In the genomic region with DNA sequence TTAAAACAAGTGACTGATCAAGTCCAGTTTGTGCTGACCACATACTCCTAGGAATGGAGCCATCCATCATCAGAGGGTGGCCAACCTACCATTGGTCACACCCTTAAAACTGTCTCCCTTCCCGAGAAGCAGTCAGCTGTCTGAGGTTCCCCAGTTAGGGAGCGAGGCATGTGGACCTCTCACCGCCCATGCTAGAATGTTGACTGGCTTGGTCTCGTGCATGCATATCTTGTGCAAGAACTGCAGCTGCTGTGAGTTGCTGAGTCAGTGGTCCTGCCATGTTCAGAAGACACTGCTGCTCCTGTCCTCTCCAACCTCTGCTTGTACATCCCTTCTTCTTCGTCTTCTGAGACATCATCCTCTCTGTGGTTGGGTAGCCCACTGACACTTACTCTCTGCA, we compare ENCODE assay signal across 22 mouse cellular contexts. TPM values are rescaled to one million over a fixed set of nuclear protein-coding genes. Genes with fewer than 3 reads are reported as not detected.
DNase-seq lines count a peak whose midpoint lies in the region; ATAC-seq and TF ChIP-seq lines count a peak whose summit lies in the region.
"Had no signal": no experiment of that assay in that cellular context is flagged by ENCODE, and none has a peak within 500 bp of the region (broad histone marks: within the 10 kb centered on the region; RNA-seq: fewer than 3 reads in every experiment).

No protein-coding gene starts in this region.

- H3K4me1 ChIP-seq in liver, embryonic 12.5 days: peaks cover 40% of the 10 kb centered on the region
- H3K4me1 ChIP-seq in liver, embryonic 11.5 days (replicated peaks; ENCODE audit: control insufficient read depth, insufficient read depth, low read length): peaks cover 9% of the 10 kb centered on the region; the same call in 1 of the 2 replicates
- H3K4me1 ChIP-seq: forebrain, embryonic 10.5 days; forebrain, embryonic 13.5 days had no signal

- H3K9ac ChIP-seq in liver, embryonic 12.5 days: no peak overlapping the region
- no peak overlapping the region for H3K9ac ChIP-seq in liver, embryonic 11.5 days (ENCODE audit: low read depth, low read length)
- H3K9ac ChIP-seq: forebrain, embryonic 13.5 days; hindbrain, embryonic 12.5 days; hindbrain, embryonic 15.5 days had no signal

- H3K36me3 ChIP-seq in liver, embryonic 12.5 days: peaks cover 6% of the 10 kb centered on the region; the same call in 1 of the 2 replicates
- H3K36me3 ChIP-seq in liver, embryonic 11.5 days (ENCODE audit: control insufficient read depth, insufficient read depth, low read length): no peaks in the 10 kb centered on the region
- H3K36me3 ChIP-seq in myocyte (ENCODE audit: control insufficient read depth, insufficient read depth): peaks cover 4% of the 10 kb centered on the region
- H3K36me3 ChIP-seq: hindbrain, embryonic 12.5 days; hindbrain, embryonic 15.5 days had no signal

- ATAC-seq in liver, embryonic 12.5 days: peak; percentile 27; the same call in 1 of the 2 replicates
- ATAC-seq in liver, embryonic 11.5 days (replicated peaks; ENCODE audit: low FRiP score): no peak
- ATAC-seq in granulocyte monocyte progenitor cell, adult 5-6 weeks (replicated peaks; ENCODE audit: poor library complexity, severe bottlenecking): 0 out of 2 replicates have a peak, but pooled peaks have one; percentile 30
- ATAC-seq: activated CD4-positive, CD25-positive, alpha-beta regulatory T cell, adult 4 months; CD4-positive, CD25-positive, alpha-beta regulatory T cell, adult 4 months; forebrain, embryonic 13.5 days; forebrain, embryonic 16.5 days had no signal

- H3K4me3 ChIP-seq in liver, embryonic 12.5 days: no peak overlapping the region
- no peak overlapping the region for H3K4me3 ChIP-seq in liver, embryonic 11.5 days (ENCODE audit: low read depth, low read length)
- H3K4me3 ChIP-seq in myocyte: no peak overlapping the region
- H3K4me3 ChIP-seq: forebrain, embryonic 10.5 days; forebrain, embryonic 13.5 days; heart, adult 2 months; hindbrain, embryonic 12.5 days; hindbrain, embryonic 15.5 days had no signal

- no peaks in the 10 kb centered on the region for H3K27me3 ChIP-seq in liver, embryonic 12.5 days (replicated peaks)
- no peaks in the 10 kb centered on the region for H3K27me3 ChIP-seq in liver, embryonic 11.5 days (replicated peaks; ENCODE audit: control insufficient read depth, insufficient read depth, low read length)
- H3K27me3 ChIP-seq in myocyte (ENCODE audit: control insufficient read depth, insufficient read depth, insufficient read length): no peaks in the 10 kb centered on the region
- H3K27me3 ChIP-seq: forebrain, embryonic 13.5 days; hindbrain, embryonic 12.5 days; hindbrain, embryonic 15.5 days had no signal

- no peak for TF ChIP-seq POLR2A in myocyte (IDR thresholded peaks at IDR 0.05; ENCODE audit: insufficient read length, low read depth)

- no peak overlapping the region for H3K27ac ChIP-seq in liver, embryonic 12.5 days
- no peak overlapping the region for H3K27ac ChIP-seq in liver, embryonic 11.5 days (ENCODE audit: low read depth, low read length)
- H3K27ac ChIP-seq: forebrain, embryonic 10.5 days; forebrain, embryonic 13.5 days; heart, adult 2 months; hindbrain, embryonic 12.5 days; hindbrain, embryonic 15.5 days had no signal

- no peak for DNase-seq in liver, embryonic 11.5 days (ENCODE audit: low spot score)
- no peak for DNase-seq in T-cell, adult 2 months (ENCODE audit: low spot score)
- DNase-seq in right cerebral cortex, postnatal 14 days: no peak
- DNase-seq: adrenal gland, adult 8-10 months; adrenal gland, postnatal 25 days; cerebellum, adult 11-12 months; cerebellum, adult 8-10 months; cerebellum, postnatal 10 days; cerebellum, postnatal 36 days; gastrocnemius, postnatal 14 days; heart, adult 2 months had no signal

- H3K9me3 ChIP-seq in liver, embryonic 12.5 days (replicated peaks): no peaks in the 10 kb centered on the region
- H3K9me3 ChIP-seq in liver, embryonic 11.5 days (ENCODE audit: control insufficient read depth, low read length): no peaks in the 10 kb centered on the region
- H3K9me3 ChIP-seq: forebrain, embryonic 10.5 days; forebrain, embryonic 13.5 days; hindbrain, embryonic 12.5 days; hindbrain, embryonic 15.5 days had no signal

- WGBS in liver, embryonic 12.5 days (ENCODE audit: insufficient replicate concordance): 68% methylated on average over 5 of the region's 5 CpGs
- WGBS in liver, embryonic 11.5 days: 71% methylated on average over 5 of the region's 5 CpGs

- H3K4me2 ChIP-seq in liver, embryonic 12.5 days: no peak overlapping the region
- H3K4me2 ChIP-seq in liver, embryonic 11.5 days: no peak overlapping the region
- H3K4me2 ChIP-seq in myocyte (ENCODE audit: low read depth): no peak overlapping the region
- H3K4me2 ChIP-seq: forebrain, embryonic 13.5 days; heart, embryonic 11.5 days; hindbrain, embryonic 12.5 days; hindbrain, embryonic 15.5 days had no signal

- no peak overlapping the region for H3ac ChIP-seq in myocyte (ENCODE audit: control insufficient read depth, insufficient read length)

- H3K79me2 ChIP-seq in myocyte (ENCODE audit: control insufficient read depth, insufficient read depth): peaks cover 85% of the 10 kb centered on the region

TF ChIP-seq in myocyte, 11 proteins besides CTCF, POLR2A, EP300 and RAD21:
- peak; percentile 52 for TF ChIP-seq TCF3 (IDR thresholded peaks at IDR 0.05; ENCODE audit: insufficient read length, low read depth)
- no peak for TF ChIP-seq E2F4 (IDR thresholded peaks at IDR 0.05; ENCODE audit: insufficient read depth)
- TF ChIP-seq TCF12 (IDR thresholded peaks at IDR 0.05; ENCODE audit: insufficient read depth, poor library complexity, severe bottlenecking): peak; percentile 77
- TF ChIP-seq POLR2AphosphoS2 (IDR thresholded peaks at IDR 0.05; ENCODE audit: insufficient read length, low read depth): peak; percentile 22
- TF ChIP-seq CEBPB (IDR thresholded peaks at IDR 0.05; ENCODE audit: insufficient read depth, poor library complexity, severe bottlenecking): peak; percentile 77; the same call in 1 of the 2 replicates
- peak; percentile 62 to 98 (median 81) for TF ChIP-seq MYOG (IDR thresholded peaks at IDR 0.05; ENCODE audit: control insufficient read depth in 1 of 3, insufficient read depth in 1 of 3, insufficient read length in 2 of 3, low read depth in 2 of 3)
- TF ChIP-seq MYOD1 (IDR thresholded peaks at IDR 0.05; ENCODE audit: control insufficient read depth in 1 of 3, insufficient read length in 2 of 3, low read depth in 2 of 3): peak; percentile 29 to 94 (median 74)
- no peak for TF ChIP-seq MAX (IDR thresholded peaks at IDR 0.05; ENCODE audit: low read depth)

RNA-seq across cellular contexts. Expression of a gene that starts 22.0 kb away (rescaled TPM):
- polyA plus RNA-seq in liver, embryonic 12.5 days (2016; fragmentation: Nextera tagmentation; extraction: Ambion mirVana): 21.6 and 22.3 TPM in 2 replicates
- polyA plus RNA-seq in liver, embryonic 11.5 days (2014; fragmentation: Nextera tagmentation; extraction: Ambion mirVana): 40.6 and 41.1 TPM in 2 replicates
- total RNA-seq in granulocyte monocyte progenitor cell, adult 5-6 weeks (2014; fragmentation: Nextera tagmentation): 42.8 and 51.1 TPM in 2 replicates
- total RNA-seq in granulocyte monocyte progenitor cell, adult 5-6 weeks (2017): 40.1 and 51.1 TPM in 2 replicates
- 31.1 TPM for polyA plus RNA-seq in myocyte (2012; fragmentation: generic; extraction: Trizol)
